In the genomic region with DNA sequence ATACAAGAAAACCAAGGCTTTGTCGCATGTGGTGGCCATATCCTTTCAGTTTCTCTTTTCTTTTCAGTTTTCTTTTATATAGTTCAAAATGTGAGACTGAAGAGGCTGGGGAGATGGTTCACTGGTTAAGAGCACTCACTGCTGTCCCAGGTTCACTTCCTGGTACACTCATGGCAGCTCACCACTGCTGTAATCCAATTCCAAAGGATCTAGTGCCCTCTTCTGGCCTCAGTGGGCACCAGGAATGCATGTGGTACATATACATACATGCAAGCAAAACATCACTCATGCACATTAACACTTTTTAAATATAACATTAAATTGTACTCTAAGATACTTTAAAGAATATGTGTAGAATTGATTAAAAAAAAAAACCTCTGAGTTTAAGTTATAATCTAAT, we compare ENCODE assay signal across 8 mouse cellular contexts.
DNase-seq lines count a peak whose midpoint lies in the region; ATAC-seq and TF ChIP-seq lines count a peak whose summit lies in the region.

No protein-coding gene starts in this region.

- 93% methylated on average over 1 of the region's 1 CpGs for WGBS in heart, adult 2 months
- WGBS in heart, embryonic 12.5 days = 78% methylated on average over 1 of the region's 1 CpGs
- 88% methylated on average over 1 of the region's 1 CpGs for WGBS in kidney, embryonic 15.5 days

- TF ChIP-seq POLR2A in heart, adult 2 months (IDR thresholded peaks at IDR 0.05; ENCODE audit: insufficient read depth, low read depth, low read length) = no peak

- H3K4me1 ChIP-seq in heart, adult 2 months (ENCODE audit: control insufficient read depth, insufficient read depth, low read length) = no peaks in the 10 kb centered on the region
- peaks cover 2% of the 10 kb centered on the region; the same call in 1 of the 2 replicates for H3K4me1 ChIP-seq in heart, embryonic 12.5 days (replicated peaks)
- H3K4me1 ChIP-seq in kidney, embryonic 15.5 days = no peaks in the 10 kb centered on the region

- peak; percentile 73 for TF ChIP-seq CTCF in heart, adult 2 months (IDR thresholded peaks at IDR 0.05)

- no peak for ATAC-seq in heart, embryonic 12.5 days (ENCODE audit: insufficient number of reproducible peaks, low FRiP score)
- ATAC-seq in kidney, embryonic 15.5 days (replicated peaks; ENCODE audit: low FRiP score) = 0 out of 2 replicates have a peak, but pooled peaks have one; percentile 36

- no peaks in the 10 kb centered on the region for H3K79me2 ChIP-seq in heart, adult 2 months (replicated peaks; ENCODE audit: control insufficient read depth, insufficient read depth, low read length)

- intact Hi-C loops in heart, adult 2 months (cut with DNase I) = loop anchor here (2.0 to 10.0 kb wide), 3 partner anchors 106 to 486 kb away; partner anchors contain the start of gene Lsmem1

- no peaks in the 10 kb centered on the region for H3K9me3 ChIP-seq in heart, embryonic 12.5 days (replicated peaks)
- H3K9me3 ChIP-seq in kidney, embryonic 15.5 days (replicated peaks) = no peaks in the 10 kb centered on the region

- no peaks in the 10 kb centered on the region for H3K27me3 ChIP-seq in heart, adult 2 months (ENCODE audit: control insufficient read depth, insufficient read depth, low read length)
- no peaks in the 10 kb centered on the region for H3K27me3 ChIP-seq in heart, embryonic 12.5 days (replicated peaks)
- no peaks in the 10 kb centered on the region for H3K27me3 ChIP-seq in kidney, embryonic 15.5 days

- H3K4me2 ChIP-seq in heart, embryonic 12.5 days = no peak overlapping the region
- no peak overlapping the region for H3K4me2 ChIP-seq in kidney, embryonic 15.5 days

- H3K4me3 ChIP-seq in heart, adult 2 months = no peak overlapping the region
- no peak overlapping the region for H3K4me3 ChIP-seq in heart, embryonic 12.5 days
- H3K4me3 ChIP-seq in kidney, embryonic 15.5 days (replicated peaks) = no peak overlapping the region

- H3K9ac ChIP-seq in heart, adult 2 months (ENCODE audit: low read depth, low read length) = no peak overlapping the region
- H3K9ac ChIP-seq in heart, embryonic 12.5 days = no peak overlapping the region
- H3K9ac ChIP-seq in kidney, embryonic 15.5 days = no peak overlapping the region

- peaks cover 2% of the 10 kb centered on the region; the same call in 1 of the 2 replicates for H3K36me3 ChIP-seq in heart, adult 2 months (ENCODE audit: control insufficient read depth, insufficient read depth, low read length)
- no peaks in the 10 kb centered on the region for H3K36me3 ChIP-seq in heart, embryonic 12.5 days
- peaks cover 11% of the 10 kb centered on the region; the same call in 1 of the 2 replicates for H3K36me3 ChIP-seq in kidney, embryonic 15.5 days

- peak; percentile 33 to 37 for DNase-seq in heart, adult 2 months
- peak; percentile 6 for DNase-seq in urinary bladder, postnatal 25 days (ENCODE audit: low spot score)
- DNase-seq in urinary bladder, adult 2 months (ENCODE audit: low spot score) = no peak
- DNase-seq in c-Kit-positive CD71-positive TER-119-negative erythroid progenitor cells, embryonic 14.5 days (ENCODE audit: low read depth) = peak; percentile 3
- DNase-seq in monocyte, adult 2 months (ENCODE audit: low read depth in 1 of 2, low spot score in 2 of 2) = peak; percentile 15 to 16
- no peak for DNase-seq in Muller cell, postnatal 12 days (ENCODE audit: inconsistent ontology term)

- no peak for TF ChIP-seq EP300 in heart, adult 2 months (IDR thresholded peaks at IDR 0.05; ENCODE audit: insufficient read depth, low read depth, low read length)

- no peak overlapping the region for H3K27ac ChIP-seq in heart, adult 2 months
- no peak overlapping the region for H3K27ac ChIP-seq in heart, embryonic 12.5 days (ENCODE audit: poor library complexity, severe bottlenecking)
- H3K27ac ChIP-seq in kidney, embryonic 15.5 days = no peak overlapping the region

Comparison
In these comparisons a context has a peak if more than half of its experiments do, and no peak if none do; other contexts are left out.
1. DNase-seq: peak in heart, adult 2 months (2 of 2), urinary bladder, postnatal 25 days (single experiment), c-Kit-positive CD71-positive TER-119-negative erythroid progenitor cells, embryonic 14.5 days (single experiment) and monocyte, adult 2 months (2 of 2); none in urinary bladder, adult 2 months (single experiment) and Muller cell, postnatal 12 days (single experiment).